Mouse (Mus musculus) embryonic facial prominence, embryonic 14.5 days (tissue): ENCODE results near the gene Thada. TPM values are rescaled to one million over a fixed set of nuclear protein-coding genes. Genes with fewer than 3 reads are reported as not detected.

Source experiments
- ATAC-seq: fragments of 200-750 bp; cut with Nextera tagmentation; 2 replicates; pipeline ENCODE4 v1.8.0; 2017; ENCODE audit warnings: low read depth, moderate number of reproducible peaks, moderate TSS enrichment
- DNase-seq: peaks from one replicate; pipeline ENCODE4 v3.0.0-alpha.2; 2015; ENCODE audit warnings: low spot score
- H3K27ac ChIP-seq: fragments of 300-500 bp; sonication (generic); replicated peaks from 2 replicates; pipeline ENCODE4 v1.5.1; 2014; ENCODE audit warnings: low read depth, mild to moderate bottlenecking, low read length, moderate library complexity
- H3K27me3 ChIP-seq: fragments of 300-500 bp; sonication (generic); replicated peaks from 2 replicates; pipeline ENCODE4 v1.6.1; 2014; ENCODE audit warnings: low read length; ENCODE audit not compliant: control insufficient read depth, insufficient read depth
- H3K36me3 ChIP-seq: fragments of 300-500 bp; sonication (generic); 2 replicates; pipeline ENCODE4 v1.6.1; 2014; ENCODE audit warnings: low read length, mixed read lengths; ENCODE audit not compliant: control insufficient read depth, insufficient read depth
- H3K4me1 ChIP-seq: fragments of 300-500 bp; sonication (generic); 2 replicates; pipeline ENCODE4 v1.6.1; 2014; ENCODE audit warnings: antibody characterized with exemption, low read length; ENCODE audit not compliant: control insufficient read depth, insufficient read depth
- H3K4me2 ChIP-seq: fragments of 300-500 bp; sonication (generic); 2 replicates; pipeline ENCODE4 v1.6.1; 2014; ENCODE audit warnings: low read depth, mild to moderate bottlenecking, low read length, moderate library complexity, mixed read lengths
- H3K4me3 ChIP-seq: fragments of 300-500 bp; sonication (generic); 2 replicates; pipeline ENCODE4 v1.5.1; 2014; ENCODE audit warnings: low read depth, mild to moderate bottlenecking, low read length
- H3K9ac ChIP-seq: fragments of 300-500 bp; sonication (generic); 2 replicates; pipeline ENCODE4 v1.6.1; 2014; ENCODE audit warnings: low read depth, mild to moderate bottlenecking, low read length, moderate library complexity, mixed read lengths
- H3K9me3 ChIP-seq: fragments of 300-500 bp; sonication (generic); 2 replicates; pipeline ENCODE4 v1.6.1; 2016; ENCODE audit warnings: low read length; ENCODE audit not compliant: control insufficient read depth
- WGBS: fragments of 180-500 bp; shearing (Covaris S2); extraction: QIAGEN DNeasy Blood & Tissue Kit; methylation state at CpG from one replicate; pipeline ENCODE4 v1.1.7; 2014; 5-methylcytosine and 5-hydroxymethylcytosine counted together
- polyA plus RNA-seq: library from polyadenylated mRNA; unstranded; fragments of >200 nt; fragmentation: Nextera tagmentation; extraction: Ambion mirVana; gene quantifications from 2 replicates; pipeline ENCODE4 v1.2.1, GENCODE M21; 2014

Thada gene
- polyA plus RNA-seq, 1 experiment from 2014 or later: 6.2 TPM

DNA sequence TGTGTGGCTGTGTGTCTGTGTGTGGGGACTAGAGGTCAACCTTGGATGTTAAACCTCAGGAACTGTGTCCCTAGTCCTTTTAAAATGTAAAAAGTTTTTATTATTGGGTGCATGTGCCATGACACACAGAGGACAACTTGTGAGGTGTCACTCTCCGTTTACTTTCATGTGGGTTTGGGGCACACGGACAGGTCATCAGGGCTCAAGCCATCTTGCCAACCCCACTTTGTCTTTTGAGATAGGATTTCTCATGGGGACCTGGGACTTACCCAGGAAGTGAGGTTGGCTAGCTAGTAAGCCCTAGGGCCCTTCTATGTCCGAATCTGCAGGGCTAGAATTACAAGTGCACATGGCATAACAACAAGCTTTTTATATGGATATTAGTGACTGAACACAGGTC, 130.9 kb downstream of the Thada start:
- DNase-seq (no peak), ATAC-seq (no peak)
- H3K4me1 ChIP-seq: no peaks in the 10 kb centered on the region
- no peak overlapping the region for H3K9ac ChIP-seq
- H3K27ac ChIP-seq: no peak overlapping the region
- WGBS: 57% methylated on average over 3 of the region's 3 CpGs
- H3K27me3 ChIP-seq: no peaks in the 10 kb centered on the region
- no peaks in the 10 kb centered on the region for H3K9me3 ChIP-seq
- no peak overlapping the region for H3K4me3 ChIP-seq
- H3K4me2 ChIP-seq: no peak overlapping the region
- H3K36me3 ChIP-seq: 0 out of 2 replicates have a peak, but pooled peaks cover 13% of the 10 kb centered on the region

DNA sequence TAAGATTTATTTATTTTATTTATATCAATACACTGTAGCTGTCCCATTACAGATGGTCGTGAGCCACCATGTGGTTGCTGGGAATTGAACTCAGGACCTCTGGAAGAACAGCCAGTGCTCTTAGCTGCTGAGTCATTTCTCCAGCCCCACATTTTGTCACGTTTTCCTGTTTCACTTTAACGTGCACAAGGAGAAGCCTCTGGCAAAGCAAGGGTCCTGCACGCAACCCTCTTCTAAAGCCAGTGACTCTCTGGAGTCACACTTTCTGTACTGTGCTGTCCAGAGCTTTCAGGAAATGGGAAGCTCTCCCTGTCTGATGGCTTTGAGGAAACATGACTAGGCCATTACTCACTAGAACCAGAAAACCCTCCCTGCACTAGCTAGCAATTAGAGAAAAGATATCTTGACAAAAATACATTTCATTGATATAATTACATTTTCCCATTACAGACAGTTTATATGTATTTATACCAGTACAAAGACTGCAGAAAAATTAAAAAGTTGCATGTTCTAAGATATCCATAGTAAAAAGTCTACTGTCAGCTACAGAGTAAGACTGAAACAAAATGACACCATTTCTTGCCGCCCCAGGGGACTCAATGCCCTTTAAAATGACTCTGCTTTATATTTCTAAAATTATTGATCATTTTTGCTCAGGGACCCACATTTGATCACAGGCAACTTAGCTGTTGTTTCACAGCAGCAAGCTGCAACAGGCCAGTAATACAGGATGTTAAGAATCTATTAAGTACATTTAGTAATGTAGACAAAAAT, 131.6 kb downstream of the Thada start:
- DNase-seq: no peak
- 69% methylated on average over 5 of the region's 5 CpGs for WGBS
- Histone ChIP-seq H3K36me3 (0 out of 2 replicates have a peak, but pooled peaks cover 13% of the 10 kb centered on the region), H3K4me3 (no peak overlapping the region), H3K9me3 (no peaks in the 10 kb centered on the region), H3K4me2 (no peak overlapping the region), H3K9ac (no peak overlapping the region), H3K27ac (no peak overlapping the region), H3K27me3 (no peaks in the 10 kb centered on the region), H3K4me1 (no peaks in the 10 kb centered on the region)
- no peak for ATAC-seq

DNA sequence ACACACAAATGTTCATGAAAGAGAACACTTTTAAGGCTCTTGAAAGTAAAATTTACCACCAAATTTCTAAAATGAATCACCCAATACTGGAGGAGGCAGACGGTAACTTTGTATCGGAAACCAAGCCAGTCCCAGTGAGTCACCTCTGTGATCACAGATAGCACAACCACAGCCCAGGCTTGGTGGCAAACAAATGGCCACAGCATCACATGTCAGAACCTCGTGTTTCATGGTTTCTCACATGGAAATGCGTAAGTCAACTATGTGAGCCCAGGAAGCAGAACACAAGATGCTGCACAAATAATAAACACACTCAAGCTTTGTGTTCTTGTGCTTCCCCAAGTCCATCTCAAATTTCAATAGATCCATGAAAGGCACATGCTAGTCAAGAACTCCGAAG, 133.1 kb downstream of the Thada start:
- 81% methylated on average over 5 of the region's 5 CpGs for WGBS
- no peak for ATAC-seq
- Histone ChIP-seq H3K4me1 (no peaks in the 10 kb centered on the region), H3K27ac (no peak overlapping the region), H3K9ac (no peak overlapping the region), H3K27me3 (no peaks in the 10 kb centered on the region), H3K9me3 (no peaks in the 10 kb centered on the region), H3K4me3 (no peak overlapping the region), H3K36me3 (0 out of 2 replicates have a peak, but pooled peaks cover 13% of the 10 kb centered on the region), H3K4me2 (no peak overlapping the region)
- DNase-seq: no peak

DNA sequence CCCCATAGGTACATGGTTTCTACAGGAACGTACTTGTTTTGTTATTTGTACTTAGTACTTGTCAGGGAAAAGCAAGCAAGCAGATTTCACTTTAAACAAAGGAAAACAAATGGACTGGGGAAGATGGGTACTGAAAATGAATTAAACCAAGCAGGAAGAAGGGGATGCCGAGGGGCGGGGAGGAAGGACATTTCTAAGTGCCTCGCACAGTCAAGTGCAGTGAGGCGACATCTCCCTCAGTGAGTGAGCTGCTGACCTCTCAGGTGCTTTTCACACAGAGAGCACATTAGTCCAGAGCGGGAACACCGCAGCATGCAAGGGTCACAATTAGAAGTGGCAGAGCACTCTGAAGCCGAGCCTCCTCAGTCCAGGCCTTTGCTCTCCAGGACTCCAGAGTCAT, 135.0 kb downstream of the Thada start:
- no peak for ATAC-seq
- WGBS: 87% methylated on average over 8 of the region's 8 CpGs
- no peaks in the 10 kb centered on the region for H3K27me3 ChIP-seq

DNA sequence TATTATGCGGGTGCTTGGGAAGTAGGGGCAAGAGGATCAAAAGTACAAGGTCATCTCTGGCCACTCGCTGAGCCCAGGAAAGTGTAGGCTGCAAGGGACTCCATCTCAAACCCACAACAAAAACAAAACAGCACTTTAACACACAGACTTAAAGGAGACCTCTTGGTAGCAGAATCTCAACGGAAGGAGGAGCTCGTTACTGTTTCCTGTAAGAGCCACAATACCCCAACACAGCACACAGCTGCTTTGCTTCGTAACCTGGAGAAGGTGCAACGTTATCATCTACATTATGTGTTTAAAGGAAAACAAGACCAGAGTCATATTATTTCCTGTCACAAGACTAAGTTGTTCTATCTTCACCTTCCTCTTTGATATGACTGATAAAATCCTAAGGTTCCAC, 135.5 kb downstream of the Thada start:
- Histone ChIP-seq H3K27me3 (no peaks in the 10 kb centered on the region), H3K4me2 (no peak overlapping the region), H3K4me3 (no peak overlapping the region), H3K9ac (no peak overlapping the region), H3K27ac (no peak overlapping the region), H3K4me1 (peaks cover 10% of the 10 kb centered on the region; the same call in 1 of the 2 replicates), H3K9me3 (no peaks in the 10 kb centered on the region), H3K36me3 (0 out of 2 replicates have a peak, but pooled peaks cover 6% of the 10 kb centered on the region)
- ATAC-seq (no peak), DNase-seq (no peak)
- WGBS: 75% methylated on average over 6 of the region's 6 CpGs

More for the DNA sequence above, 135.0 kb downstream of the Thada start:
- Histone ChIP-seq H3K4me2 (no peak overlapping the region), H3K9me3 (no peaks in the 10 kb centered on the region), H3K36me3 (0 out of 2 replicates have a peak, but pooled peaks cover 7% of the 10 kb centered on the region), H3K4me1 (0 out of 2 replicates have a peak, but pooled peaks cover 7% of the 10 kb centered on the region), H3K9ac (no peak overlapping the region), H3K4me3 (no peak overlapping the region), H3K27ac (no peak overlapping the region)
- no peak for DNase-seq

DNA sequence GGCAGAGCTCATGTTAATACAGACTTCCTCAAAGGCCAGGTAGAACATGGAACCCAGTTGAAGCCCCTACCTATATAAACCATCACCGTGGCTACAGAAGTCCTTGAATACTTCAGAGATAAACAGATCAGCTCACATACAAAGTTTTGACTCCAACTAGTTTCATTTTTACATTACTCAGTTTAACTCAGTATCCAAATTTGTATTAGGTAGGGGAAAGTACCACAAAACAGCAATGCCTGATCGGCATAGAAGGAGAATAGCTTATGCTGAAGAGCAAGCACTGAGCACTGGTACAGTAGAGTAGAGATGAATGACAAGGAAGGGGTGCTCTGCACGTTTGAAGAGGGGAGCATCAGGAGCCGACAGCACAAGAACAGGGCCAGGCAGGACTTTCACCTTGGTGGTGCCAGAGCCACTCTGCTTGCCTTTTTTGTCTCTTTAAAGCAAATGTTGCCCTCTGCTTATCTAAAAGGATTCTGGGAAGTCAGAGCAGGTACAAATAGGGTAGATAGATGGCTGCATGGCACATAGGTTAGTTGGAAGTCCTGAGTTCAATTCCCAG, 136.0 kb downstream of the Thada start:
- Histone ChIP-seq H3K9me3 (no peaks in the 10 kb centered on the region), H3K9ac (no peak overlapping the region), H3K4me1 (peaks cover 15% of the 10 kb centered on the region; the same call in 1 of the 2 replicates), H3K36me3 (0 out of 2 replicates have a peak, but pooled peaks cover 6% of the 10 kb centered on the region), H3K4me3 (no peak overlapping the region), H3K27me3 (no peaks in the 10 kb centered on the region), H3K4me2 (no peak overlapping the region), H3K27ac (no peak overlapping the region)
- 82% methylated on average over 4 of the region's 4 CpGs for WGBS
- DNase-seq (no peak), ATAC-seq (no peak)

DNA sequence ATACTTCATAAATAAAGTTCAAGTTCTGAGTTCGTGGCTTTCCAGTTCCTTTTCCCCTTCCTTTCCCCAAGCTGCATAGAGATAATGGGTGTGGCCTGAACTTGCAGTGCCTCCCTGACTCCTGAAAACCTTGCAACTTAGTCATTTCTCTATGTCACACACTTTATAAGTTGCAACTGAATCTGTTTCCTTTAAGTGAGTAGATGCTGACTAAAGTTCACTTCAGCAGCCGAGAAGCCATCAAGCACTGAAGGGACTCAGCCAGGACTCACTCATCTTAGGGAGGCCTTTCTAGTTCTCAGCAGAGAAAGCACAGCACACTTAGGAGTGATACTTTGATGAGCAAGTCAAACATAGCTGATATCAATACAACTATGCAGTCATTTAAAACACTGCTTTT, 137.5 kb downstream of the Thada start:
- no peak overlapping the region for H3K4me3 ChIP-seq
- no peak overlapping the region for H3K27ac ChIP-seq
- peaks cover 20% of the 10 kb centered on the region; the same call in 1 of the 2 replicates for H3K4me1 ChIP-seq
- 68% methylated on average over 2 of the region's 2 CpGs for WGBS
- no peaks in the 10 kb centered on the region for H3K27me3 ChIP-seq
- H3K4me2 ChIP-seq: no peak overlapping the region
- no peak for DNase-seq
- ATAC-seq: no peak
- H3K9ac ChIP-seq: no peak overlapping the region
- H3K36me3 ChIP-seq: 0 out of 2 replicates have a peak, but pooled peaks cover 6% of the 10 kb centered on the region
- no peaks in the 10 kb centered on the region for H3K9me3 ChIP-seq

DNA sequence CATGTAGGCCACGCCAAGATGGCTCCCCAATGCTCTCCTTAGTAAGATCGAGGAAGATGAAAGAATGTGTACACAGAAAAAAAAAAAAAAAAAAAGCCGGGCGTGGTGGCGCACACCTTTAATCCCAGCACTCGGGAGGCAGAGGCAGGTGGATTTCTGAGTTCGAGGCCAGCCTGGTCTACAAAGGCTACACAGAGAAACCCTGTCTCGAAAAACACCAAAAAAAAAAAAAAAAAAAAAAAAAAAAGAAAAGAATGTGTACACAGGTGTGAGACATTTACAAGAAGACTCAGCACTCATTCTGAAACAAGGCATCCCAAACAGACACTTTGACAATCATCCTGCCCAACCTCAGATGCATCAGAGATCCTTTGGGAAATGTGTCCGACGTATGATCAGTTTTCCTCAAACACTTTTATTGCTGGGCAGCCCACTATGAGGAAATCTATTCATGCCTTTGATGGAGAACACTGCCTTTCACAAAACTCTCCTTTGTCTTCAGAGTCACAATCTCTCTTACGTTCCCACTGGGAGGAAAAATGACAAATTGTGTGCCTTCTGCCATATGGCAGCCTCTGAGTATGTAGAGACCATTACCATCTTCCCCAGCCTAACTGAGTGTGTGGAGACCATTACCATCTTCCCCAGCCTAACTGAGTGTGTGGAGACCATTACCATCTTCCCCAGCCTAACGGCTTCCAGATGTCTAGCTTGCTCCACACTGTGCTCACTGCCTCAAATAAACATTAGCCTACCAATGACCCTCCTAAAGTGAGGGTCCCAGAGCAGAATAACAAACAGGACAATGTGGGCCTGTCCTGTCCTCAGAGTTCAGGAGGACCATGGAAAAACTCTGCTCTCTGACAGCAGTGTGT, 138.7 kb downstream of the Thada start:
- WGBS: 69% methylated on average over 12 of the region's 12 CpGs

More for the DNA sequence above, 138.7 kb downstream of the Thada start:
- no peaks in the 10 kb centered on the region for H3K9me3 ChIP-seq
- 0 out of 2 replicates have a peak, but pooled peaks cover under 1% of the 10 kb centered on the region for H3K36me3 ChIP-seq
- H3K27ac ChIP-seq: no peak overlapping the region
- H3K4me2 ChIP-seq: no peak overlapping the region
- H3K27me3 ChIP-seq: no peaks in the 10 kb centered on the region
- H3K4me1 ChIP-seq: peaks cover 20% of the 10 kb centered on the region; the same call in 1 of the 2 replicates
- no peak for ATAC-seq
- DNase-seq: no peak
- no peak overlapping the region for H3K4me3 ChIP-seq
- no peak overlapping the region for H3K9ac ChIP-seq
